Mouse (Mus musculus): ENCODE results near the gene AC153137.1. TPM values are rescaled to one million over a fixed set of nuclear protein-coding genes. Genes with fewer than 3 reads are reported as not detected.

AC153137.1 gene
- total RNA-seq, 4 experiments from 2014 or later: not detected

Other genes with a start within 250 kb of the AC153137.1 start
- 10 to 100 TPM; 27.4 to 34.9 (median 31.8) TPM for gene Phf3, start 104.0 kb downstream of the AC153137.1 start, total RNA-seq (2022)
- not detected for gene Lgsn, start 198.4 kb upstream of the AC153137.1 start, total RNA-seq (2022)
- not detected for gene 4931428L18Rik, start 244.7 kb upstream of the AC153137.1 start, total RNA-seq (2022)
- not detected for gene Pih1d3, start 244.9 kb upstream of the AC153137.1 start, total RNA-seq (2022)

Data from gastrocnemius, adult 8-10 months (tissue).